Mouse (Mus musculus) cerebellum, adult 2 months (tissue): ENCODE data around the gene Fndc3b. TPM values are rescaled to one million over a fixed set of nuclear protein-coding genes. Genes with fewer than 3 reads are reported as not detected.

ENCODE experiments used
- DNase-seq, 2 experiments: peaks; one replicate each; pipeline ENCODE4 v3.0.0; 2021
- H3K27ac ChIP-seq: fragments of 200-500 bp; 2 replicates; pipeline ENCODE4 v1.5.1; 2012; ENCODE audit warnings: low read length, control low read depth, inconsistent platforms; ENCODE audit not compliant: insufficient read depth
- H3K27me3 ChIP-seq: fragments of 200-500 bp; 2 replicates; pipeline ENCODE4 v1.6.1; 2012; ENCODE audit warnings: inconsistent platforms, mild to moderate bottlenecking, low read length, moderate library complexity; ENCODE audit not compliant: control insufficient read depth, insufficient read depth
- H3K4me1 ChIP-seq: fragments of 200-500 bp; 2 replicates; pipeline ENCODE4 v1.6.1; 2011; ENCODE audit warnings: low read length; ENCODE audit not compliant: control insufficient read depth, insufficient read depth
- H3K4me3 ChIP-seq: fragments of 200-500 bp; replicated peaks from 2 replicates; pipeline ENCODE3; 2011; ENCODE audit warnings: mild to moderate bottlenecking, low read depth, low read length, control low read depth; ENCODE audit not compliant: insufficient read depth
- CTCF ChIP-seq: fragments of 200-500 bp; IDR thresholded peaks from 2 replicates; pipeline ENCODE4 v1.5.1; 2011; ENCODE audit warnings: low read depth, mild to moderate bottlenecking, control low read depth, low read length, moderate library complexity, borderline replicate concordance; ENCODE audit not compliant: insufficient read depth
- POLR2A ChIP-seq: fragments of 200-500 bp; IDR thresholded peaks from 2 replicates; pipeline ENCODE4 v1.6.1; 2011; ENCODE audit warnings: low read length, control low read depth, borderline replicate concordance; ENCODE audit not compliant: insufficient read depth
- WGBS: fragments of 180-500 bp; shearing (Covaris S2); methylation state at CpG from one replicate; pipeline ENCODE4 v1.1.7; 2018; 5-methylcytosine and 5-hydroxymethylcytosine counted together
- polyA plus RNA-seq: library from polyadenylated mRNA; depleted of rRNA; stranded (reverse); fragments of >200 nt; gene quantifications from 2 replicates; pipeline ENCODE4 v1.2.3, GENCODE M21; 2012

Fndc3b gene
- polyA plus RNA-seq, 1 experiment, result 4.1 TPM

DNA sequence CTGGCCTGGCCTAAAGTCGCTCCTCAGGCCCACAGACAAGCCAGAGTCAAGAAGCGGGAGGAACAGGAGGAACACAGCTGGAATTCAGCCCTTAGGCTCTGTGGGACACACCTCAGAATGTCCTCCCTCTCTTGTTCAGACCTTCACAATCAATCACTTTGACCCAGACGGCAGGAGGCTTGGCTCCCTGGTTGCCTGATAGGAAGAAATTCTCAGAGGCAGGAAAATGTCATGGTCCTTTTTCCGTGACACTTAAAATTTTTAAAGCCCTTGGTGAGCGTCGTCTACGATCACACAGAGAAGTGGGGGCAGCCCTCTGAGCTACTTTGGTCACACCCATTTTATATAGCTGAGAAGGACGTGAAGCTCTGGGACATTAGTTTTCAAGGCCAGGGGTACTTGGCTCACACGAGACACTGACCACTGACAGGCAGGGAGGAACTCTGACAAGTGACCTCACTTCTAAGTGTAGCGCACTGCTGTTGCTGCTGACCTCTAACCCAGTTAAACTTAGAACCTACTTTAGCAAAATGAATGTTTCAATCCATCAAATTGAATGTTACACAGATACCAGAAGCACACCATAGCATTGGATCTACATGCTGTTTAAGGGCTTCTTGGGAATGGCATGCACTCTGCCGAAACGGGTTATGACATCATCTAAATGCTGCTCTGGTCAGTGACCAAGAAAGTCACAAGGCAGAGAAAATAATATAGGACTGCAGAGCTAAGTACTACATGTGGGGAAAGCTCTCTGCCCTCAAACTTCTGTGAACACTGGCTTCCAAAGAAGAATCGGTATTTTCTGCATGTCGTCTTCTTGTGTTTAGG, 181.7 kb downstream of the Fndc3b start:
- Histone ChIP-seq H3K27ac (no peak overlapping the region), H3K27me3 (no peaks in the 10 kb centered on the region), H3K4me1 (peaks cover 6% of the 10 kb centered on the region; the same call in 1 of the 2 replicates), H3K4me3 (no peak overlapping the region)
- WGBS, result 90% methylated on average over 14 of the region's 14 CpGs
- TF ChIP-seq CTCF (no peak), POLR2A (no peak)
- DNase-seq, result no peak

- no peak for DNase-seq
- TF ChIP-seq POLR2A (no peak), CTCF (no peak)
- no peak overlapping the region for H3K27ac ChIP-seq
- no peak overlapping the region for H3K4me3 ChIP-seq
- WGBS, result 95% methylated on average over 3 of the region's 3 CpGs
- H3K4me1 ChIP-seq, result peaks cover 6% of the 10 kb centered on the region; the same call in 1 of the 2 replicates
- no peaks in the 10 kb centered on the region for H3K27me3 ChIP-seq
These were observed 184.1 kb downstream of the Fndc3b start for GRCm38 (mm10) chr3:27526991-27527390.

GRCm38 (mm10) chr3:27523176-27523936, 187.8 kb downstream of the Fndc3b start:
- 91% methylated on average over 12 of the region's 12 CpGs for WGBS
- Histone ChIP-seq H3K27ac (no peak overlapping the region), H3K27me3 (no peaks in the 10 kb centered on the region), H3K4me3 (no peak overlapping the region), H3K4me1 (peaks cover 6% of the 10 kb centered on the region; the same call in 1 of the 2 replicates)
- DNase-seq, result no peak
- no peak for TF ChIP-seq POLR2A
- TF ChIP-seq CTCF, result no peak

GRCm38 (mm10) chr3:27520391-27520790, 190.7 kb downstream of the Fndc3b start:
- Histone ChIP-seq H3K27me3 (no peaks in the 10 kb centered on the region), H3K4me3 (no peak overlapping the region), H3K4me1 (no peaks in the 10 kb centered on the region), H3K27ac (no peak overlapping the region)
- TF ChIP-seq CTCF, result no peak
- TF ChIP-seq POLR2A, result no peak
- WGBS, result 71% methylated on average over 6 of the region's 6 CpGs
- no peak for DNase-seq

DNA sequence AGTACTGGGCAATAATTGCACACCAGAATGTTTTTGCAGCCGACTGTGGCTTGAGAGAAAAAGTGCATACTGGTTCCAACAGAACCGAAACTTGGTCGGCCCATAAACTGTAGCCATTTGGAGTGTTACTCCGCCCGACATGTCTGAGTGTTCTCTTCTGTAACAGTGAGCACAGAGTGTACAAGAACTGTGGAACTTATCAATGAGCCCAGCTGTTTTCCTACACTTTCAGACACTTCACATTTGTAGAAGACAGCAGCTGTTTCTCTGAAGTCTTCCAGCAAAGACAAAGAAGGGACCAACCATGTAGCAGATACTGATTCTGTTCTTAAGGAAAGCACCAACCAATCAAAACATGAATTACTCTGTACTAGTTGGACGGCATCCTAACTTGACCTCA, 191.6 kb downstream of the Fndc3b start:
- no peak overlapping the region for H3K4me3 ChIP-seq
- no peak overlapping the region for H3K27ac ChIP-seq
- no peaks in the 10 kb centered on the region for H3K27me3 ChIP-seq
- no peak for DNase-seq
- no peaks in the 10 kb centered on the region for H3K4me1 ChIP-seq
- TF ChIP-seq CTCF, result no peak
- TF ChIP-seq POLR2A, result no peak
- WGBS, result 89% methylated on average over 6 of the region's 6 CpGs

- Histone ChIP-seq H3K27me3 (no peaks in the 10 kb centered on the region), H3K27ac (no peak overlapping the region), H3K4me1 (no peaks in the 10 kb centered on the region), H3K4me3 (no peak overlapping the region)
- TF ChIP-seq POLR2A (no peak), CTCF (no peak)
- no peak for DNase-seq
- whole genome bisulfite sequencing, result 50% methylated on average over 9 of the region's 9 CpGs
These were observed 192.2 kb downstream of the Fndc3b start for GRCm38 (mm10) chr3:27518935-27519334.

DNA sequence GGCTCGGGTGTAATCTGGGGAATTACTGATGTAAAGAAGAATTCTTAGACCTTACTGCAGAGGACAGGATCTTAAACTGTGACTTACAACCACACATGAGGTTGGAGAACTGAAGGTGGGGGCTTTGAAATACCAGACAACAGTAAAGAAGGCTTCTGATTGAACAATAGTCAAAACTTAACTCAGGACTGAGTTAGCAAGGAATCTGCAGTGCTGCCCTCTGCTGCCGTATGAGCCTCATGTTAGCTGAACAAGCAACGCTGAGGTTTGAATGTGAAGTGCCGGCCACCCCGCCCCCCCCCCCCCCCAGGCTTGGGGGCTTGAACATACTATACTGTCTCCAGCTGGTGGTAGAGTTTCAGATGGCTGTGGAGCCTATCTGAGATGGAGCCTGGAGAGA, 194.6 kb downstream of the Fndc3b start:
- no peaks in the 10 kb centered on the region for H3K4me1 ChIP-seq
- no peak overlapping the region for H3K27ac ChIP-seq
- 42% methylated on average over 5 of the region's 5 CpGs for WGBS
- DNase-seq, result no peak
- H3K4me3 ChIP-seq, result no peak overlapping the region
- TF ChIP-seq CTCF, result no peak
- no peak for TF ChIP-seq POLR2A
- no peaks in the 10 kb centered on the region for H3K27me3 ChIP-seq

GRCm38 (mm10) chr3:27511765-27512164, 199.3 kb downstream of the Fndc3b start:
- Histone ChIP-seq H3K27ac (no peak overlapping the region), H3K4me3 (no peak overlapping the region), H3K4me1 (no peaks in the 10 kb centered on the region), H3K27me3 (no peaks in the 10 kb centered on the region)
- no peak for DNase-seq
- WGBS, result 65% methylated on average over 10 of the region's 10 CpGs
- TF ChIP-seq CTCF (no peak), POLR2A (no peak)
